Mouse (Mus musculus) left cerebral cortex, postnatal 25 days (tissue): Measurements from ENCODE around the gene Gm7929. TPM values are rescaled to one million over a fixed set of nuclear protein-coding genes. Genes with fewer than 3 reads are reported as not detected.
"Not testable (repeated sequence)": the region's sequence is repeated elsewhere in the genome, so short reads cannot be mapped to it uniquely, and the experiment has no call there.

ENCODE experiments used
- DNase-seq, 2 experiments: peaks; one replicate each; pipeline ENCODE4 v3.0.0; 2022; ENCODE audit warnings: low spot score in 2 of 2, mixed read lengths in 1 of 2
- intact Hi-C: fragments of 180-260 bp; cut with DNase I; formaldehyde crosslinking; loops from one replicate; pipeline ENCODE4 v1.15.1; 2025
- total RNA-seq, 2 experiments: library from RNA; stranded (reverse); gene quantifications; 2 replicates each; pipeline ENCODE4 v1.2.3; 2021

Gm7929 gene
- total RNA-seq, result not detected

DNA sequence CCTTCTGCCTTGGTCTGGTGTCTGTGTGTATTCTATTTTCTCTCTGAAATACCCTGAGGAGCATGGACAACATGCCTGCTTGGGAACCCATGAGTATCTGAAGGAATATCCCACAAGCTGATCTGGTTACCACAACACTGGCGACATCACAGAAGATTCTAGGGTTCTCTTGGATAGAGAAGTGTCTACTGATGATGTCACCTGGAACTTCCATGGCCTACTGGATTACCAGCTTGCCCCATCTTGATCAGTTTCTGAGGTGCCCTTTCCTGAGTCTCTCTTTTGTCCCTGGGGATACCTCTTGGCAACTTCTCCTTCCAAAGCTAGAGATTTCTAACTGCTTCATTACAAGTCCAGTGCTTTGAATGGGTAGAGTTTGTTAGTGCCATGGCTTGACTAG lies at the start of gene Gm7929:
Gene Gm7929 (minus strand): TSS at position 101 of the 400 bp plus-strand sequence.
- DNase-seq, intact Hi-C loops: not testable (repeated sequence)

DNA sequence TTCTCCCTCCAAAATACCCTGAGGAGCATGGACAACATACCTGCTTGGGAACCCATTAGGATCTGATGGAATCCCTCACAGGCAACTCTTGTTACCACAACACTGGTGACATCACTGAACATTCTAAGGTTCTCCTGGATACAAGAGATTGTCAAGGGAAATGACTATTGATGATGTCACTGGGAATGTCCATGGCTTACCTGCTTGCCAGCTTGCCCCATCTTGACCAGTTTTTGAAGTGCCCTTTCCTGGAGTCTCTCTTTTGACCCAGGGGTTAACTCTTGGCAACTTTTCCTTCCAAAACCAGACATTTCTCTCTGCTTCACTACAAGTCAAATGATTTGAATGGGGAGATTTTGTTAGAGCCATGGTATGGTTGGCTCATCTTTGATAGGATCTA lies 21.9 kb upstream of the Gm7929 start, which contains the start of gene Gm47189:
Gene Gm47189 (minus strand): TSS at position 101 of the 400 bp plus-strand sequence.
- DNase-seq, intact Hi-C loops: not testable (repeated sequence)

- peak; percentile 0 for DNase-seq
- intact Hi-C loops, result not testable (repeated sequence)
These were observed 5.5 kb upstream of the Gm7929 start for GRCm38 (mm10) chr14:41755931-41756330.

DNA sequence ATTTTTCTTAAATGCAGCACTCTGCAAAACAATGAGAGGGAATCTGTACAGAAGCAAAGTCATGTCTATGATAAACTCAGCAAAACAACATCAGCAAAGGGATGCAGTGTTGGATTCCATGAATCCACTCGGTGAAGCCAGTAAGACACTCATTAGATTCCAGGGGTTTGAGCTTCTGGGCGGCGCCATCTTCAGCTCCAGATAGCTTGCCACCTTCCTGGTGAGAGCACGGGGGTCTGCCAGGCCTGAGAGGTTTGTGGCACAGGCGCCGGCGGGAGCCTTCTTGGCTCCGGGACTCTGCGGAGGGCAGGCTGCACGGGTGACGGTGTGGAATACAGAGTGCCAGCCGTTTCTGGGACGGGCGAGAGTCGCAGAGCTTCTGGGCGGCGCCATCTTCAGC lies 27.0 kb downstream of the Gm7929 start:
- intact Hi-C loops, DNase-seq: not testable (repeated sequence)

DNA sequence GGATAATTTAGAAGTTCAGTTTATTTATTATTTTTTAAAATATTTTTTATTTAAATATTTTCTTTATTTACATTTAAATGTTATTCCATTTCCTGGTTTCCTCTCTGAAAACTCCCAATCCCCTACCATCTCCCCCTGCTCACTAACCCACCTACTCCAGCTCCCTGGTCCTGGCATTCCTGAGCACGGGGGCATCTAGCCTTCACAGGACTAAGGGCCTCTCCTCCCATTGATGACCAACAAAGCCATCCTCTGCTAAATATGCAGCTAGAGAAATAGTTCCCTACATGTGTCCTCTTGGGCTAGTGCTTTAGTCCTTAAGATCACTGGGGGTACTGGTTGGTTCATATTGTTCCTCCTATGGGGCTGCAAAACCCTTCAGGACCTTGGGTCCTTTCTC lies 33.2 kb downstream of the Gm7929 start:
- intact Hi-C loops, result not testable (repeated sequence)

DNA sequence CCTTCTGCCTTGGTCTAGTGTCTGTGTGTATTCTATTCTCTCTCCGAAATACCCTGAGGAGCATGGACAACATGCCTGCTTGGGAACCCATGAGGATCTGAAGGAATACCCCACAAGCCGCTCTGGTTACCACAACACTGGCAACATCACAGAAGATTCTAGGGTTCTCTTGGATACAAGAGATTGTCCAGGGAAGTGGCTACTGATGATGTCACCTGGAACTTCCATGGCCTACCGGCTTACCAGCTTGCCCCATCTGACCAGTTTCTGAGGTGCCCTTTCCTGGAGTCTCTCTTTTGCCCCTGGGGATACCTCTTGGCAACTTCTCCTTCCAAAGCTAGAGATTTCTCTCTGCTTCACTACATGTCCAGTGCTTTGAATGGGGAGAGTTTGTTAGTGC lies 48.6 kb downstream of the Gm7929 start, which contains the start of gene Gm8068:
Gene Gm8068 (minus strand): TSS at position 101 of the 400 bp plus-strand sequence.
- DNase-seq, intact Hi-C loops: not testable (repeated sequence)

More for the DNA sequence above, 33.2 kb downstream of the Gm7929 start:
- not testable (repeated sequence) for DNase-seq

Other genes starting within 250 kb of the Gm7929 start
- gene Gm7970, start 195.0 kb downstream of the Gm7929 start, total RNA-seq, result not detected
- under 1 TPM; 0.37 to 0.94 TPM for gene 1700049E17Rik2, start 177.4 kb downstream of the Gm7929 start, total RNA-seq
- not detected for gene Gm3072, start 126.0 kb downstream of the Gm7929 start, total RNA-seq
- not detected for gene Gm3676, start 104.1 kb downstream of the Gm7929 start, total RNA-seq
- gene Gm8068, start 48.7 kb downstream of the Gm7929 start, total RNA-seq, result not detected
- gene Gm47189, start 21.8 kb upstream of the Gm7929 start, total RNA-seq, result not detected
- not detected for gene Gm7980, start 156.7 kb upstream of the Gm7929 start, total RNA-seq
- not detected for gene 1700049E17Rik1, start 174.3 kb upstream of the Gm7929 start, total RNA-seq
- not detected for gene 1700024B05Rik, start 193.4 kb upstream of the Gm7929 start, total RNA-seq
- gene Gm6401, start 217.3 kb upstream of the Gm7929 start, total RNA-seq, result not detected
- gene Gm3543, start 232.7 kb upstream of the Gm7929 start, total RNA-seq, result 1 to 10 TPM in 1 of 2 experiments, under 1 TPM in 1; 0.57 to 1.3 TPM